Mouse (Mus musculus) cerebellum, adult 2 months (tissue): ENCODE measurements around the gene Mpp6.

Experiments
- CTCF ChIP-seq: fragments of 200-500 bp; IDR thresholded peaks from 2 replicates; pipeline ENCODE4 v1.5.1; 2011; ENCODE audit warnings: low read depth, mild to moderate bottlenecking, control low read depth, low read length, moderate library complexity, borderline replicate concordance; ENCODE audit not compliant: insufficient read depth
- POLR2A ChIP-seq: fragments of 200-500 bp; IDR thresholded peaks from 2 replicates; pipeline ENCODE4 v1.6.1; 2011; ENCODE audit warnings: low read length, control low read depth, borderline replicate concordance; ENCODE audit not compliant: insufficient read depth

- TF ChIP-seq CTCF: no peak
- TF ChIP-seq POLR2A: no peak
These were observed 77.9 kb downstream of the Mpp6 start for GRCm38 (mm10) chr6:50187955-50188354.
